8 mouse cellular contexts compared by ENCODE assay signal in the genomic region with DNA sequence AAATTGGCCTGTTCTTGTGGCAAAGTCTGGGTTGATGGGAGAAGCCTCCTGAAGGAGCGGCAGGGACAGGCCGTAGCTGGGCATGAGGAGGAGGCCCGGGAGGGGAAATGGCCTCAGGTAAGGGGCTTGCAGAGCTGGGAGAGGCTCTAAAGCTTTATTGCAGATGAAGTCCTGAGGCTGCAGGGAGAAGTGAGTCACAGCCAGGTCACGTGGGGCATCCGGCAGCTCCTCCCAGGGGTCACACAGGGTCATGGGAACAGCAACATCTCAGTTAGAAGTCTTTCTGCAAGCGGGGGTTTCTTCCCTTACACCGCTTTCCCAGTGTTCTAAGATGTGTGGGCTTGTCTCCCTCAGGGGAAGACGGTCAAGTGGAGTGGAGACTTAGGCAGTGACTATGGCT. TPM values are rescaled to one million over a fixed set of nuclear protein-coding genes. Genes with fewer than 3 reads are reported as not detected.
DNase-seq lines count a peak whose midpoint lies in the region; ATAC-seq lines count a peak whose summit lies in the region.

No protein-coding gene starts in this region.

- H3K9ac ChIP-seq in hindbrain, embryonic 11.5 days (ENCODE audit: low read depth, low read length): no peak overlapping the region; the same call in 1 of the 2 replicates
- H3K9ac ChIP-seq in hindbrain, embryonic 16.5 days (ENCODE audit: low read depth, low read length): no peak overlapping the region
- H3K9ac ChIP-seq in embryonic facial prominence, embryonic 11.5 days (replicated peaks; ENCODE audit: low read length): no peak overlapping the region

- 13% methylated on average over 8 of the region's 8 CpGs for WGBS in hindbrain, embryonic 11.5 days
- WGBS in hindbrain, embryonic 16.5 days: 23% methylated on average over 8 of the region's 8 CpGs
- 15% methylated on average over 8 of the region's 8 CpGs for WGBS in embryonic facial prominence, embryonic 11.5 days

- H3K9me3 ChIP-seq in hindbrain, embryonic 11.5 days (ENCODE audit: control insufficient read depth, low read length): no peaks in the 10 kb centered on the region
- H3K9me3 ChIP-seq in hindbrain, embryonic 16.5 days (ENCODE audit: control insufficient read depth, low read length): no peaks in the 10 kb centered on the region
- no peaks in the 10 kb centered on the region for H3K9me3 ChIP-seq in embryonic facial prominence, embryonic 11.5 days (replicated peaks; ENCODE audit: control insufficient read depth, low read length)

- ATAC-seq in hindbrain, embryonic 11.5 days (ENCODE audit: low FRiP score): 0 out of 2 replicates have a peak, but pooled peaks have one; percentile 6
- no peak for ATAC-seq in hindbrain, embryonic 16.5 days
- no peak for ATAC-seq in embryonic facial prominence, embryonic 11.5 days (replicated peaks; ENCODE audit: insufficient number of reproducible peaks, low FRiP score, low TSS enrichment, low read depth)
- peak; percentile 42 for ATAC-seq in megakaryocyte, adult 5-6 weeks (ENCODE audit: poor library complexity, severe bottlenecking)

- no peak overlapping the region for H3K4me2 ChIP-seq in hindbrain, embryonic 11.5 days (replicated peaks; ENCODE audit: low read depth, low read length)
- H3K4me2 ChIP-seq in hindbrain, embryonic 16.5 days (ENCODE audit: low read length): no peak overlapping the region
- no peak overlapping the region for H3K4me2 ChIP-seq in embryonic facial prominence, embryonic 11.5 days (ENCODE audit: low read depth, low read length)

- H3K36me3 ChIP-seq in hindbrain, embryonic 11.5 days (ENCODE audit: control insufficient read depth, insufficient read depth, low read length): no peaks in the 10 kb centered on the region
- no peaks in the 10 kb centered on the region for H3K36me3 ChIP-seq in hindbrain, embryonic 16.5 days (ENCODE audit: control insufficient read depth, insufficient read depth, low read length)
- no peaks in the 10 kb centered on the region for H3K36me3 ChIP-seq in embryonic facial prominence, embryonic 11.5 days (replicated peaks; ENCODE audit: control insufficient read depth, insufficient read depth, low read depth, low read length)

- intact Hi-C loops in heart, postnatal 36 days (cut with DNase I): no loop called here

- peaks cover 5% of the 10 kb centered on the region for H3K4me1 ChIP-seq in hindbrain, embryonic 11.5 days (replicated peaks; ENCODE audit: control insufficient read depth, insufficient read depth, low read length)
- H3K4me1 ChIP-seq in hindbrain, embryonic 16.5 days (ENCODE audit: control insufficient read depth, insufficient read depth, low read depth, low read length): peaks cover 10% of the 10 kb centered on the region
- no peaks in the 10 kb centered on the region for H3K4me1 ChIP-seq in embryonic facial prominence, embryonic 11.5 days (ENCODE audit: control insufficient read depth, insufficient read depth, low read length)

- H3K27me3 ChIP-seq in hindbrain, embryonic 11.5 days (ENCODE audit: control insufficient read depth, insufficient read depth, low read length): no peaks in the 10 kb centered on the region
- no peaks in the 10 kb centered on the region for H3K27me3 ChIP-seq in hindbrain, embryonic 16.5 days (replicated peaks; ENCODE audit: control insufficient read depth, insufficient read depth, low read length)
- no peaks in the 10 kb centered on the region for H3K27me3 ChIP-seq in embryonic facial prominence, embryonic 11.5 days (ENCODE audit: control insufficient read depth, insufficient read depth, low read length)

- DNase-seq in hindbrain, embryonic 11.5 days (ENCODE audit: low spot score): peak; percentile 45
- DNase-seq in ES-CJ7 (ENCODE audit: low read depth, low spot score): peak; percentile 76
- peak; percentile 47 for DNase-seq in embryonic facial prominence, embryonic 11.5 days (ENCODE audit: low spot score)
- peak; percentile 62 to 72 for DNase-seq in heart, postnatal 36 days
- no peak for DNase-seq in layer of hippocampus, adult 9-11 months
- no peak for DNase-seq in cerebellum, adult 9-11 months

- H3K27ac ChIP-seq in hindbrain, embryonic 11.5 days (ENCODE audit: low read depth, low read length): no peak overlapping the region
- no peak overlapping the region for H3K27ac ChIP-seq in hindbrain, embryonic 16.5 days (ENCODE audit: low read depth, low read length)
- no peak overlapping the region for H3K27ac ChIP-seq in embryonic facial prominence, embryonic 11.5 days (replicated peaks; ENCODE audit: low read depth, low read length)

- H3K4me3 ChIP-seq in hindbrain, embryonic 11.5 days (ENCODE audit: low read depth, low read length): no peak overlapping the region
- H3K4me3 ChIP-seq in hindbrain, embryonic 16.5 days (ENCODE audit: low read length): no peak overlapping the region
- H3K4me3 ChIP-seq in embryonic facial prominence, embryonic 11.5 days (ENCODE audit: low read depth, low read length): no peak overlapping the region

RNA-seq across cellular contexts. Expression of a gene that starts 8.5 kb away (rescaled TPM):
- polyA plus RNA-seq in hindbrain, embryonic 11.5 days (2014; fragmentation: Nextera tagmentation; extraction: Ambion mirVana): 7.1 and 8.2 TPM in 2 replicates
- polyA plus RNA-seq in hindbrain, embryonic 16.5 days (2015; fragmentation: Nextera tagmentation; extraction: Ambion mirVana): 8.1 and 8.8 TPM in 2 replicates
- 6.5 and 10.0 TPM in 2 replicates for polyA plus RNA-seq in embryonic facial prominence, embryonic 11.5 days (2014; fragmentation: Nextera tagmentation; extraction: Ambion mirVana)
- 10 to 100 TPM; 76.2 to 88.0 TPM for total RNA-seq in heart, postnatal 36 days (2021)
- total RNA-seq in megakaryocyte, adult 5-6 weeks (2015): 26.2 and 28.9 TPM in 2 replicates
- 14.4 and 16.9 TPM in 2 replicates for total RNA-seq in megakaryocyte, adult 5-6 weeks (2017)

Comparison
In these comparisons a context has a peak if more than half of its experiments do, and no peak if none do; other contexts are left out.
1. ATAC-seq: peak in hindbrain, embryonic 11.5 days (single experiment) and megakaryocyte, adult 5-6 weeks (single experiment); none in hindbrain, embryonic 16.5 days (single experiment) and embryonic facial prominence, embryonic 11.5 days (single experiment).
2. DNase-seq: peak in hindbrain, embryonic 11.5 days (single experiment), ES-CJ7 (single experiment), embryonic facial prominence, embryonic 11.5 days (single experiment) and heart, postnatal 36 days (2 of 2); none in layer of hippocampus, adult 9-11 months (single experiment) and cerebellum, adult 9-11 months (single experiment).